Mouse (Mus musculus) heart, adult 8-10 months (tissue): ENCODE results near the gene Bloc1s1. TPM values are rescaled to one million over a fixed set of nuclear protein-coding genes. Genes with fewer than 3 reads are reported as not detected.

Source experiments
- total RNA-seq, 4 experiments: library from RNA; stranded (reverse); gene quantifications; 2 replicates each; pipeline ENCODE4 v1.2.4; 2022

Bloc1s1 gene
- total RNA-seq, 4 experiments from 2014 or later = 150 to 260 (median 205) TPM

Other genes with a start within 250 kb of the Bloc1s1 start
- gene Suox, start 250.0 kb downstream of the Bloc1s1 start, total RNA-seq = 10 to 100 TPM; 23.1 to 28.7 (median 25.9) TPM
- 10 to 100 TPM; 84.0 to 87.9 (median 85.0) TPM for gene Rab5b, start 227.8 kb downstream of the Bloc1s1 start, total RNA-seq
- gene Pmel, start 219.8 kb downstream of the Bloc1s1 start, total RNA-seq = under 1 TPM; 0.29 to 0.79 (median 0.44) TPM
- 1 to 10 TPM; 8.0 to 8.8 (median 8.5) TPM for gene Cdk2, start 219.0 kb downstream of the Bloc1s1 start, total RNA-seq
- 10 to 100 TPM; 11.3 to 12.9 (median 12.6) TPM for gene Dgka, start 179.2 kb downstream of the Bloc1s1 start, total RNA-seq
- gene Pym1, start 176.1 kb downstream of the Bloc1s1 start, total RNA-seq = 10 to 100 TPM in 1 of 4 experiments, 1 to 10 TPM in 3; 7.9 to 11.1 (median 9.4) TPM
- 1 to 10 TPM; 2.2 to 2.8 (median 2.5) TPM for gene Mmp19, start 133.1 kb downstream of the Bloc1s1 start, total RNA-seq
- 10 to 100 TPM; 34.7 to 38.9 (median 35.9) TPM for gene Dnajc14, start 120.0 kb downstream of the Bloc1s1 start, total RNA-seq
- 1 to 10 TPM; 4.4 to 5.6 (median 4.8) TPM for gene Tmem198b, start 119.7 kb downstream of the Bloc1s1 start, total RNA-seq
- 10 to 100 TPM; 31.5 to 40.7 (median 36.8) TPM for gene Sarnp, start 106.7 kb downstream of the Bloc1s1 start, total RNA-seq
- 10 to 100 TPM in 1 of 4 experiments, 1 to 10 TPM in 3; 5.8 to 10.5 (median 7.0) TPM for gene Ormdl2, start 102.4 kb downstream of the Bloc1s1 start, total RNA-seq
- 1 to 10 TPM; 1.3 to 3.0 (median 1.9) TPM for gene Gdf11, start 32.3 kb downstream of the Bloc1s1 start, total RNA-seq
- 100 to 1,000 TPM; 121 to 171 (median 135) TPM for gene Cd63, start 23.0 kb downstream of the Bloc1s1 start, total RNA-seq
- 1 to 10 TPM; 3.8 to 6.2 (median 5.2) TPM for gene Rdh5, start 1.1 kb downstream of the Bloc1s1 start, total RNA-seq
- 100 to 1,000 TPM; 161 to 179 (median 167) TPM for gene Itga7, start 9.8 kb upstream of the Bloc1s1 start, total RNA-seq
- not detected for gene Mettl7b, start 37.0 kb upstream of the Bloc1s1 start, total RNA-seq
- gene Olfr9, start 65.4 kb upstream of the Bloc1s1 start, total RNA-seq = not detected
- not detected for gene Olfr763, start 86.8 kb upstream of the Bloc1s1 start, total RNA-seq
- not detected for gene Olfr764-ps1, start 115.9 kb upstream of the Bloc1s1 start, total RNA-seq
- gene Olfr765, start 126.0 kb upstream of the Bloc1s1 start, total RNA-seq = not detected
- gene Olfr766-ps1, start 144.9 kb upstream of the Bloc1s1 start, total RNA-seq = not detected
- gene Olfr767, start 158.9 kb upstream of the Bloc1s1 start, total RNA-seq = not detected
- gene Olfr768, start 175.3 kb upstream of the Bloc1s1 start, total RNA-seq = not detected
- not detected for gene Olfr769, start 193.8 kb upstream of the Bloc1s1 start, total RNA-seq
- not detected for gene Olfr770, start 215.0 kb upstream of the Bloc1s1 start, total RNA-seq
- gene Olfr771, start 240.7 kb upstream of the Bloc1s1 start, total RNA-seq = not detected